Mouse (Mus musculus) G1E (cell line): ENCODE data around the gene Kcns3.

Experiments
- CTCF ChIP-seq: IDR thresholded peaks from 2 replicates; pipeline ENCODE4 v1.5.1; 2012; ENCODE audit warnings: low read depth, low read length, inconsistent platforms, mixed read lengths
- GATA1 ChIP-seq: IDR thresholded peaks from 2 replicates; pipeline ENCODE4 v1.6.1; 2012; ENCODE audit warnings: borderline replicate concordance, low read length, inconsistent platforms, mixed read lengths
- GATA2 ChIP-seq: IDR thresholded peaks from 2 replicates; pipeline ENCODE4 v1.6.1; 2012; ENCODE audit warnings: low read depth, low read length, inconsistent platforms, borderline replicate concordance
- TAL1 ChIP-seq: conservative IDR thresholded peaks from 2 replicates; pipeline ENCODE4 v1.6.1; 2012; ENCODE audit warnings: low read depth, low read length, inconsistent platforms, mixed read lengths

DNA sequence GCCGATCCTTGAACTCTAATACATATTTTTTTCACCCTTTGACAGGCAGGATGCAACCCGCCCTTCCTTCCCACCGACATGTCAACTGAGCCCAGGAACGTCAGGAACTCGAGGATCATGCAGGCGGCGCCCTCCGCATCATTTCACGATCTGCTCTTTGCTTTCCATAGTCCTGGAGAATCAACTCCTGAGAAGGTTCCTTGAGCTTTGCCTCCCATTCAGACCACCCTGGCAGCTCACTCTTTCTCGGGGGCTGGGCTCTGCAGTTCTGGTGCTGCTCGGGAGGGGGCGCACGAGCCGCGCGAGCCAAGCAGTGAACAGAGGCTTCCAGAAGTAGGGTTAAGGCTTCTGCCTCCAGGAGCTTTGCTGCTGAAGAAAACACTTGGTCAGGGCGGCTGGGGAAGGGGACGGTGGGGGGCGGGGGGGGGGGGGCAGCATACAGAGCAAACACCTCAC is 45.3 kb upstream of the Kcns3 start:
- TF ChIP-seq CTCF (peak; percentile 56), TAL1 (no peak), GATA1 (no peak), GATA2 (no peak)
